Mouse (Mus musculus) embryo, embryonic 11.5 days (tissue): ENCODE data around the gene Shb.
A peak's percentile ranks its signal among the peaks of the same experiment; 100 is the strongest.
"Not testable (repeated sequence)": the region's sequence is repeated elsewhere in the genome, so short reads cannot be mapped to it uniquely, and the experiment has no call there.

Experiments used
- DNase-seq: peaks from one replicate; pipeline ENCODE4 v3.0.0-alpha.2; 2012; ENCODE audit warnings: low read depth, low spot score

Shb gene

DNA sequence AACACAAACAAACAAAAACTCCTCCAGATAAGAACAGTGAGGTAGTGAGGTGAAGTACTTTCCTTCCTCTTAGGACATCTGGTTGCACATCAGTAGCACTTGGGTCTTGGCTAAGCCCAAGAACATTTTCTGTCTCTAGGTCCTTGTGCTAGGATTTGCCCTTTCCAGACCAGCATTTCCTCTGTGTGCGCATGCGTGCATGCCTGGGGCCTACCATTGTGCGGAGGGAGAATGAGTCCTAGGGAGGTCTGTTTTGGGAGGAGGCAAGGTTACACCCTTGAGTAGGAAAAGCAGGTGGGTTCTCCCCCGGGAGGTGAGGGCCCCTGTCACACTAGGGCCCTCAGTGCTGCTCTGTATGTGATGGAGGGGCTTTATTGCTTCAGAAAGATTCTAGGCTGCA, 113.2 kb downstream of the Shb start:
- no peak for DNase-seq

DNA sequence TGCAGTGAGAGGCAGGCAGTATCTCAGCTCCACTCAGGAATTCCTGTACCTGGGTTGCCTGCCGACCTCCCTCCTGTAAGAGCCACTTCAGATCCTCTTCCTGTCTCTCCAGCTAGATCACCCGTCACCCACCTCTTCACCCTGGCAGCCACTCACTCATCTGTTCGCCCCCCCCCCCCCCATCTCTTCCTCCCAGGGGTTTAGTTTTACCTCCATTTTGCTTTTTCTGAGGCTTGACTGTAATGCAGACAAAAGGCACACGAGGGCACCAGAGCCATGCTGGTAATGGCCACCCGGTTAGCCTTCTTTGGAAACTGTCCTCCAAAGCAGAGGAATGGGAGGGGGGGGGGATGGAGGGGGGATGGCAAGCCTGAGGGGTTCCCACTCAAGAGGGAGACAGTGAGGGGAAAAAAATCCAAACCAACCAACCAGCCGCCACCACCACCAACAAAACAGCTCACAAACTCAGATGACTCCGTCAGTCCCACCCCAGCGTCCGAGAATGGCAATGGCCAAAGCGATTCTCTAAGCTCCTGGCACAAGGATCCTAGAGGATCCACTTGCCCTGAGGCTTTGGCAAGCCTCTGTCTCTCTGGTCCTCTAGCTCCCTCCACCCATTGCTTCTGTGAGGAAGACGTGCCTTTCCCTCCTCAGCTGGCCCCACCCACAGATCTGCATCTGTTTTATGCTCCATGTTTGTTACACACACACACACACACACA, 113.9 kb downstream of the Shb start:
- DNase-seq = peak; percentile 62

DNA sequence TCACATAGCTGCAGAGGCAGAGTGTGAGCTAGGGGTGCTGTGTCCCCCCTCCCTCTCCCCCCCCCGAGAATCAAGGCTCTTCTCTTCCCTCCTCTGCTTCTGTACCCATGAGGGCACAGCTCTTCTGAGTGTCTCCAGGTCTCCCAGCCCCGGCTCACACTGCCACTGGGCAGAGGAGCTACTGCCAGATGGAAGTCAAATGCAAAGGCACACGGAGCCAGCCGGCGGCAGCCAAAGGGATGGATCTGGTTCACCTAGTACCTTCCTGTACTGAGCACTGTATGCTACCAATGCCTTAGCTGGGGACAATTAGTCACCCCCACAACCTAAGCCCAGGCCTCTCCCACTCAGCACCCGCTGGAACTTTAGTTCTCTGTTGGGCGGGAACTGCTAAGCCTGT, 116.0 kb downstream of the Shb start:
- no peak for DNase-seq

DNA sequence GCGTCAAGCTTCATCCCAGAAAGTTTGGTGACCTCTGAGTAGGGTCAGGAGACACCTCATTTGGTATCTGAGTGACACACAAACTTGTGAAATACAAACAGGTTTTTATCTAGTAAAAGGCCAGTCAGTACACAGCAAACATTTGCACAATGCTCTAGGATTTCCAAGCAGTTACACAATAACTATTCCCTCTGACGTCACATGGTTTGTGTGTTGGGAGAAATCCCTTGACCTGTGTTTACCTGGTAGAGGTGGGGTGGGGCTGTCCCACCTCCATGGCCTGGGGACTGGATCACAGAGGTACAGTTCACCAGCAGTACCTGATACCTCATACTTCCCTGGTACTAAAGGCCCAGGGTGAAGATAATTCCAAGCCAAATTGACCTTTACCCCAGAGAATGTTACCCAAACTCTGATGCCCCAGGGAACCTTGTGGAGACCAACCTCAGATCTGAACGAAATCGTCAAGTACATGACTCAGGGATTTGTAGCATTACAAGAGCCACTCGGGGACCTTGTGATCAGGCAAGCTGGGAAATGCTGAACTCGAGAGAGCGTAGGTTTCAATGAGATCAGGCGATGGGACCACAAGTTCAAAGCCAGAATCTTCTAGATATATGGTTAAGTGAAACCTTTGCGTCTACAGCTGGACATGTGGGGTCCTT, 118.5 kb downstream of the Shb start:
- DNase-seq = no peak

DNA sequence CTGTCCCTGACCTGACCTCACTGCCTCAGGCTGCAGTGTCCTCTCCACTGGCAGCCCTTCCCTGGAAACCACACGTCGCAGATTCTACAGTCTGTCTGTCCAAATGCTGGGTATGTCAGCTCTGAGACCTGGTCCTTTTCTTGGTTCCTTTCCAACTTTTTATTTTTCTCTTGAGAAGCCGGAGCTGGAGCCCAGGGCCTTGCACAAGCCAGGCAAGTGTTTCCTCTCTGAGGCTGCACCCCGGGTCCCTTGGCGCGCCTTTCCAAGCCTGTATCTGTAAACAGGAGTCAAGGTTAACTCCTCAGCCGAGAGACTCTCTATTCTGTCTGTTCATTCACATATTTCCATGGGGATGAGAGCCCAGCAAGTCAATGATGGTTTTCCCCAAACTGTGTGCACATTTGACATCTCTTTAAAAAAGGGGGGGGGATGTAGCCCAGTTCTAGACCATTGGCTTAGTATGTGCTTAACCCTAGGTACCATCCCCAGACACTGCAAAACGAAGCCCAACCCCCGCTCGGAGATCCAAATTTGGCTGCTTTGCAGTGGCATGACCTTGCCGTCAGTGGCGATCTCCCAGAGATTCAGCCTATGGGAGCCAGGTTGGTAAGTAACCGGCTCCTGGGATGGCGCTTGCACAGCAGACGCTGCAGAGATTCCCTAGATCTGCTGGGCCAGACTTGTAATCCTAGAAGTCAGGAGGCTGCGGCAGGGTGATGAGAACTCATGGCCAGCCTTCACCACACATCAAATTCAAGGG, 119.7 kb downstream of the Shb start:
- DNase-seq = no peak

DNA sequence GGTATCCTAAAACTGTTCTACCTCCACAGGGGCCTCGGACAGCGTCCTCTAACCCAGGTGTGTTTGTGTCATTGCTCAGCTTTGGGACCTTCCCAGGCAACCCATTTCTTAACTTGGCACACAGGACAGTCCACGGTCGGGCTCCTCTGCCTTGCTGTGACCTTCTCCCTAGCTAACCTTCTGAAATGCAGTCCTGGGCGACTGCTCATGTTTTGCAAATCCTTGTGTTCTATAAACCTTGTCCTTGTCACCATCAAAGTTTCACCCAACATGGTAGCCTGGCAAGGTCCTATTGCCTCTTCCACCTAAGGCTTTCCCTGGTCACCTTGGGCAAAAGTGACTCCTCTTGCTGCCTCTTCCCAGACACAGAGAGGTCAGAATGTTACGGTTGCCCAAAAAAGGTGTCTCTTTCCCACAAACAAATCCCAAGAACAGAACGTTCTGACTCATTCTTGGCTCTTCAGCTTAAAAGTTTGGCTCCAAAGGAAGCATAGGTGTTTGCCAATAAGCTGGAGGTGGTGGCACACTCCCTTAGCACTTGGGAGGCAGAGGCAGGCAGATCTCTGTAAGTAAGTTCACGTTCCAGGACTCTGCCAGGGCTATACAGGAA, 121.0 kb downstream of the Shb start:
- DNase-seq = no peak

DNA sequence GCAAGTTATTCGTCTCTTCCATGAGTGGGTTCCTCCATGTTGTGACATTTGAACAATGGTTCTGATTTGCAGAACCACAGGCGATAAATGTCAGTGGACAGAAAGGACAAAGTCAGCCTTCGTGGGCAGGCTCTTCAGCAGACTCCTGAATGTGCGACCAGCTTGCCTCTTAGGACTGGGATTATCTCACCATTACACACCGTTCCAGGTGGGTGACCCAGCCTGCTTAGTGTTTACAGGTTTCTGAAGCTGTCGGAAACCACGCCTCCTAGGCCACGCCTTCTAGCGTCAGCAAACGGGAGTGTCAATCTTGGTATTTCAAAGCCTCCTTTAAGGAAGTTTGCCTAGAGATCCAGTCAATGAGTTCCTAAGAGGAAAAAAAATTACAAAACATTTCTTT, 123.0 kb downstream of the Shb start:
- DNase-seq = peak; percentile 56

DNA sequence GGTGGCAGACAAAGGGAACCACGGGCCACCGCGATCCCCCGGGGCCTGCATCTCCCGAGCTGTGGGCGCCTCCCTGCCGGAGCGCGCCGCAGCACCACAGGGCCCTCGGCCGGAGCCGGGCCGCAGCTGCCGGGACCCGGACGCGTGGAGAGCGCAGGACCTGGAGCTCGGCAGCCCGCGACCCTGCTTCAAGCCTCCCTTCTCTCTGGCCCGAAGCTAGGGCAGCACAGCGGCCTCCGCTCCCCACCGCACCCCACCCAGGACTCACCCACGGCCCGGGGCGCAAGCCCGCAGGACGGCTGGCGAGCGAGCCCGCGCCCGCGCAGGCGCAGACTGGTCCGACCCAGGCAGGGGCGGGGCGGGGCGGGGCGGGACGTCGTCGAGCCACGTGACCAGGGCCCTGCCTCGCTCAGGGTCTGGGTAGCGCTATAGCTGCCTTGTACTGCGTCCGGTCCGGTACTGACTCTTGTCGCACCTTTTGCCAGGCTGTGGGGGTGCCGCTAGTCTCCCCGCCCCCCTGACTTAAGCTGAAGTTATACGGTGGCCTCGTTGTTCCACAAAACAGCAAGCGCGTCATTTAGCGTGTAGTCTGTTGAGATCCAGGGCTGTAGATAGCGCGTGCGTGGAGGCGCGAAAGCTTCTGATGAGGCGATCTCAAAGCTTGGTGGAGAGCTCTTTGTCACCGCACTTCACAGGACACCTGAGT, 123.7 kb downstream of the Shb start, which contains the start of gene Slc25a51:
TSS of gene Slc25a51 (minus strand) at position 340 of the 706 bp plus-strand sequence.
- peak; percentile 82 for DNase-seq

DNA sequence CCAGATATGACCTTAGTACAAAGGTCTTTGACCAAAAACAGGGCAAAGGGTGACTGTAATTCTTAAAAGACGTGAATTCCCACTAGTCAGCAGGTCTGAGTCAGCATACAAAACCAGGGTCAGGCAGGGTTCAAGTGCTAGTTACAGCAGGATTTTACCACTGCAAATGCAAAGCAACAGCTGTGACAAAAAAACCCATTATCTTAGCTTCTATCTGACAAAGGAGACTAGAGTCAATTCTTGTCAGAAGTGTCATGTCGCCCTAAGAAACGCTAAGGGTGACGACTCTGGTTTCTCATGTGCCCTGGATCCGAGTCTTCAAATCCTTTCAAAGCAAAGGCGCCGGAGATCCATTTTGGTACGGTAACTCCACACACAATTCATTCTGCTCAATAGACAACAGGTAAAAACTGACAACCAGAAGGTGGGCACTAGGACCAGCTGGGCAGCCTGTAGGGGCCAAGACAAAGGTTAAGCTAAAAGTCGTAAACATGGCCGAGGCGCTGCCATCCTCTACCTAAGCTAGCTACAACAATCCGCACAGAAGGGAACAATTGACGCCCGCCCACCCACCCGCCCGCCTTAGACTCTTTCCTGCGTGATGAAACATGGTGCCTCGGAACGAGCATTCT, 124.5 kb downstream of the Shb start:
- DNase-seq = peak; percentile 11

DNA sequence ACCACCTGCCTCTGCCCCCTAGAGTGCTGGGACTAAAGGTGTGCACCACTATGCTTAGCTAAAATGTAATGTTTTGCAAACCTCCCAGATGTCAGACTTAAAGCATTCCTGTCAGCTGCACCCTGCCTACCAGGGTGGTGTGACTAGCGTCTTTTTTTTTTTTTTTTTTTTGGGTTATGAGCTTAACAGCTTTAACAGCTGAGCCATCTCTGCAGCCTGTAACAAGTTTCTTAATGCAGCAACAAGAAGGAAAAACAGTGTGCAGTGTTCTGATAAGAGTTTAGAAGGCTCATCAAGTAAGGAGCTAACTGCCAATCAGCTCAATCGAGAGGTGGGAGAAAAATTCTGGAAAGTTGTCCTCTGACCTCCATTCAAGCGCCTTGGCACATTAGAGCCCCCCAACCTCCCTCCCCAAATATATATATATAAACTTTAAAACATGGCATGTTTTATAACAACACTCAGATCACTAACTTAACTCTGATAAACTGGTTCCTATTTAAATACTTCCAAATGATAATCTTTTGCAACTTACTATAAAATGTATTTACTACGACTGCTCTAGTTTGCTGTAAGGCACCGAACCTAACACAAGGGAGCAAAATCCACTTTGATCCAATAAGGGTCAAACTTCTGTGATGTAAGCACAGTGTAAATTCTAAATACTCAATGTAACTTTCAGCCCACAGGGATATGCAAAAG, 125.1 kb downstream of the Shb start:
- no peak for DNase-seq

DNA sequence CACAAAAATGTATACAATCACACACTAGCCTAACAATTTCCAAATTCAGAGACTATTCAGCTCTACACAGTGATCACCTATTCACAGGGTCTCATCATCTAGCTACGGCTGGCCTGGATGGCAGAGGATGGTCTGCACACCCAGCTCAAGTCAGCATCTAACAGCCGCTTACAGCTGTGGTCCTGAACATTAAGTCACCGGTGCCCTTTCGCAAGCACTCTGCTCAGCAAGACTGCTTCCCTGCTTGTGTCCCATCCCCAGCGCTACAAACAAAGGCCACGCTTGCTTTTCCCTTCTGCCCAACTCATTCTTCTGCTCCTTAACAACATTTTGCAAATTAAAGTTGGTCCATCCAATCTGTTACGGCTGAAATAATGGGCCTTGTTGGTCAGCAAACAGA, 125.9 kb downstream of the Shb start:
- DNase-seq = no peak

DNA sequence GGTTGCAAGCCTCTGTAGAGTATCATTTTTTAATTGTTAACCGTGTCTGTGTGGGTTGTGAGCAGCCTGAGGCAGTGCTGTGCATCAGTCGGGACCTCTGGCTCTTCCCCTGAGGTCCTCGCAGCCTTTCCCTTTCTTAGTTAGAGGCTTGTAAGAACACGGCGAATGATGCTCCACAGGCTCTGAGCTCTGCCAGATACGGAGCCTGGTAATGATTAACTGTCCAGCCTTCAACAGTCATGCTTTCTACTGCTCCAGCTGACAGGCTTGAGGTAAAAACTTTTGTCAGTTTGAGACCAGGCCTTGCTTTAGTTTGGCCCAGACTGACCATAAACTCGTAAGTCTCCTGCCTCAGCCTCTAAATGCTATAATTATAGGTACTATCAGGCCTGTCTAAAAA, 127.0 kb downstream of the Shb start:
- DNase-seq = no peak

DNA sequence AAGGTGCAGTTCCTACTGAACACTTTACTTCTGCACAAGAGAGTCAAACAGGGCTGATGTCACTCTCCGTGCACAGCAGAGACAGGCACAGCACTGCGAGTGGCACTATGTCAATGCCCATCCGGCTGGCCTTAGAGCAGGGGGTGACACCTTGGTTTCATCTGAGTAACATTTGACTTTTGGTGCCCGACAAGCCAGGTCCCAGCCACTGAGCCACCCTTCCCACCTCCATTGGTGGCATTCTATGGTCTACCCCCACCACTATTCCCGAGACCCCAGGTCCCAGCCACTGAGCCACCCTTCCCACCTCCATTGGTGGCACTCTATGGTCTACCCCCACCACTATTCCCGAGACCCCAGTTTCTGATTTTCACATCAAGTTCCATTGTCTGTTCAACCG, 128.2 kb downstream of the Shb start:
- DNase-seq = no peak

DNA sequence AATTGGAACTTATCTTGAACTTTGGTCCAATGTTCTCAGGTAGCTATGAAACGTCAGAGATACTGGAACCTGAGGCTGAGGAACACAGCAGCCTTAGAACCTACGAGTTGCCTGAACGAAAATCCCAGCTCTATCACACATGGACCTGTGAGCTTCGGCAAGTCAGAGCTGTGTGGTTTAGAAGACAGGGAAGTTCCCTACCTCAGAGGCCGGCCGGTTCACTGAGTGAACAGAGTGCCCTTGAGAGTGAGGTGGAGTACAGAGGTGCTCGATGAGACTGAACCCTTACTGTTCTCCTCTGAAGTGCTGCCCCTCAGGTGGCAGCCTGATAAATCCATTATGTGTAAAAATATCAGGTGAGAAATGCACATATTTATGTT, 128.8 kb downstream of the Shb start:
- no peak for DNase-seq

DNA sequence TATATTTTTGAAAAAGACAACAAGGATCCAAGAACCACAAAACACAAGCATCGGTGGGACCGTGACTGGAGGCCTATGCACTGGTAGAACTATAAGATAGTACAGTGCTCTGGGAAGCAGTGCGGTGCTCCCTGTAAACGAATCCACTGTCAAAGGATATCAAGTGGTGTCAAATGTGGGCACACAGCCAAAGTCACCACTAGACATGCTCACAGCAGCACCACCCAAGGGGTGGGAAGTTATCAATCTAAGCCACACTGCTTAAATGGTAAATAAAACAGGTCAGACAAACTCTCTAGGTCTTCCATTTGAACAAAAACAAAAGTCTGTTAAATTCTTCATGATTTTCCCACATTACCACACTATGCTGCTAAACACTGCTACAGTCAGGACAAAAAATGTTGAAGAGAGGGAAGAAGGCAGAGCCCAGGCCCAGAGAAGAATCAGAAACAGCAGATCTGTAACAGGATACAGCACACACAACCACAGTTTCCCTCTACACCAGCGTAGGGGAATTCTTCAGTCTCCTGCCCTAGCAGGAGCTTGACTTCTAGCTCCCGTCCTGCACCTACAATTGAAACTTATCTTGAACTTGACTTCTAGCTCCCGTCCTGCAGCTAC, 129.3 kb downstream of the Shb start:
- DNase-seq = no peak

DNA sequence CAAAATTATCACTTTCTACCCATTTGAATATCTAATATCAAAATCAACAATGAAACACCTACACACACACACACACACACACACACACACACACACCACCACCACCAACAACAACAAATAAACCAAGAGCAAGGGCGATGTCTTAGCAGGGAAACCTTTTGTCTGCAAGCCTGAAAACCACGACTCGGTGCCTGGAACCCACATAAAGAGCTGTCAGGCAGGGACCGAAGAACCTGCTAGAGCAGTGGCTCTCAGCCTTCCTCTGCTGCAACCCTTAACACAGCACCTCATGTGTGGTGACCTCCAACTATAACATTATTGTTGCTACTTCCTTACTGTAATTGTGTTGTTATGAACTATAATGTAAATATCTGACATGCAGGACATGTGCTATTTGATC, 130.0 kb downstream of the Shb start:
- DNase-seq = no peak

DNA sequence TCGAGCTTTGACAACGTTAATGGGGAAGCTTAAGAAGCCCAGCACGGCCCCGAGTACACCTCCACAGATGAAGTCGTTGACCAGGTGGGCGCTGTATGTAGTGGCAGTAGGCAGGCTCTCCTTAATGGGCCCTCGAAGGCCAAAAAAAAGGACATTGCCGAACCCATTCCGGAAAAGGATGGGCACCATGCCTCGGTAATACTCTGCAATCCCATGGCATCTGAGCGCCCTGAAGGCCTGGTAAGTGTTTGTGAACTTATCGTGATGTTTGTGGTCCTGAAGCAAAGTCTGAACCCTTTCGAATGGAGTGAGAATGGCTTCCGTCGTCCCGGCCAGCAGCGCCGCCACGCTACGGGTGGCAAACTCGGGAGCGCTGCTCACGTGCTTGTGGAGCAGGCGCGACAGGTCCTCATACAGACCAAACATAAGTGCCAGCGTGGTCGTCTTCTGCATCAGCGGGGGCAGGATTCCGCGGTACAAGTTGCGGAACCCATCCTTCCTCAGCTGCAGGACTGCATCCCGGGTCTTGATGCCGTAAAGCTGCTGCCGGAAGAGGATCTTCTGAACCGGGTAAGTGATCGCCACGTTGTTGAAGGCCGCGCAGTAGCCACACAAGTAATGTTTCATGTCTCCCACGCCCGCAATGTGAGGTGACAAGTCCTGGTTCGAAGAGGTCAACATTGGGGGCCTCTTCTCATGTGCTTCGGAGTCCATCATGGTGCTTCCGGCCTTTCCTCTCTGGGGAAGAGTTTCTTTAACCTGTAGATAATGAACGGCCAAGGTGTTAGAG, 132.7 kb downstream of the Shb start:
- no peak for DNase-seq

DNA sequence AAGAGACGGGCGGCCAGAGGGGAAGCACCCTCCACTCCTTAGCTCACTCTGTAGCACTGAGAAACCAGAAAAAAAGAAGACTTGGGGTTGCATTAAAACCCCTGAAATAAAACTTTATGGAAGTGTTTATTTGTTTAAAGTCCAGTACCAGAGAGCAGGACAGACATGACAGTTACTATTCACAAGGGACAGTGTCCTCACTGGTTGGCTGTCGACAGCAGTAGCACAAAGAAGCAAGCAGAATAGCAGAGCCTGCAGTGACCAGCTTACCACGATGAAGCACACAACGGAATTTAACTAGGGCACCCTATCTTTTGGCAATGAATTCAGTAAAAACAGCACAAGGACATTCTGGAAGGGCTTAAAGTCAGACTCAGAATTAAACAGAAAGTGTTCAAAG, 134.0 kb downstream of the Shb start:
- not testable (repeated sequence) for DNase-seq

DNA sequence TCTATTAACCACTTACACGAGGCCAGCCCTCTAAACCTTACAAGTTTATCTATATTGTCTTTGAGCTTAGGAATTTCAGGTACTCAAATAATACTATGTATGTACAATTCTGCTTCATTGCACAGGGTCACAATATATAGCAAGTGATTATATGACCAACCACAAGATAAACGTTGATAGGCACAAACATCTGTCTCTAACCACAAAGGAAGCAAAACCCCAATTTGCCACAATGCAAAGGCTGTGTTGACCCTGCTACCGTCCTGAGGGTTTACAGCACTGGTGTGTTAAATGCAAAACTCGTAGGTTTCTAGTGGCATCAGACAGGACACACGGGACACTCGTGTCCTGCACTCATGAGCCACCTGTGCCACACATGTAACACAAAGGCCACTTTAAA, 136.1 kb downstream of the Shb start:
- DNase-seq = not testable (repeated sequence)
